Mouse (Mus musculus) G1E (cell line): ENCODE results near the gene Gna12.

Experiments
- CTCF ChIP-seq: IDR thresholded peaks from 2 replicates; pipeline ENCODE4 v1.5.1; 2012; ENCODE audit warnings: low read depth, low read length, inconsistent platforms, mixed read lengths
- GATA1 ChIP-seq: IDR thresholded peaks from 2 replicates; pipeline ENCODE4 v1.6.1; 2012; ENCODE audit warnings: borderline replicate concordance, low read length, inconsistent platforms, mixed read lengths
- GATA2 ChIP-seq: IDR thresholded peaks from 2 replicates; pipeline ENCODE4 v1.6.1; 2012; ENCODE audit warnings: low read depth, low read length, inconsistent platforms, borderline replicate concordance
- POLR2AphosphoS5 ChIP-seq: IDR thresholded peaks from 2 replicates; pipeline ENCODE4 v1.6.1; 2012; ENCODE audit warnings: low read depth, low read length, inconsistent platforms; ENCODE audit not compliant: insufficient replicate concordance
- TAL1 ChIP-seq: conservative IDR thresholded peaks from 2 replicates; pipeline ENCODE4 v1.6.1; 2012; ENCODE audit warnings: low read depth, low read length, inconsistent platforms, mixed read lengths

- TF ChIP-seq TAL1 = no peak
- TF ChIP-seq CTCF = no peak
- TF ChIP-seq GATA1 = no peak
- TF ChIP-seq POLR2AphosphoS5 = no peak
- no peak for TF ChIP-seq GATA2
Observed at GRCm38 (mm10) chr5:140829911-140830294, 328 bp downstream of the Gna12 start.
